ENCODE assay signal across 13 mouse cellular contexts in genomic region chr9:46909412-46910013, GRCm38 (mm10).
DNase-seq lines count a peak whose midpoint lies in the region; ATAC-seq and TF ChIP-seq lines count a peak whose summit lies in the region.
"Had no signal": no experiment of that assay in that cellular context is flagged by ENCODE, and none has a peak within 500 bp of the region (broad histone marks: within the 10 kb centered on the region; RNA-seq: fewer than 3 reads in every experiment).

No protein-coding gene starts in this region.

- intact Hi-C loops in gastrocnemius, postnatal 14 days (cut with DNase I; ENCODE audit: low total_unique reads), result no loop called here

- H3K27me3 ChIP-seq in forebrain, postnatal 0 days (ENCODE audit: insufficient read depth, low read length), result no peaks in the 10 kb centered on the region
- H3K27me3 ChIP-seq in forebrain, embryonic 12.5 days, result peaks cover 10% of the 10 kb centered on the region; the same call in 1 of the 2 replicates
- no peaks in the 10 kb centered on the region for H3K27me3 ChIP-seq in lung, embryonic 16.5 days (ENCODE audit: control insufficient read depth, insufficient read depth, low read depth, low read length)
- H3K27me3 ChIP-seq: megakaryocyte, embryonic 14.5 days; neural tube, embryonic 12.5 days had no signal

- ATAC-seq in forebrain, postnatal 0 days, result no peak
- ATAC-seq in forebrain, embryonic 12.5 days (ENCODE audit: low FRiP score), result no peak
- peak; percentile 56 for ATAC-seq in lung, embryonic 16.5 days (ENCODE audit: low read depth)
- ATAC-seq in megakaryocyte-erythroid progenitor cell, adult 5-6 weeks (replicated peaks; ENCODE audit: low FRiP score, low TSS enrichment, poor library complexity, severe bottlenecking), result no peak

- no peak overlapping the region for H3K9ac ChIP-seq in forebrain, postnatal 0 days
- H3K9ac ChIP-seq in forebrain, embryonic 12.5 days, result no peak overlapping the region
- no peak overlapping the region for H3K9ac ChIP-seq in lung, embryonic 16.5 days (ENCODE audit: low read length)
- H3K9ac ChIP-seq: neural tube, embryonic 12.5 days had no signal

- H3K27ac ChIP-seq in forebrain, postnatal 0 days (ENCODE audit: low read depth, low read length), result no peak overlapping the region
- no peak overlapping the region for H3K27ac ChIP-seq in forebrain, embryonic 12.5 days
- no peak overlapping the region for H3K27ac ChIP-seq in lung, embryonic 16.5 days (ENCODE audit: low read length)
- H3K27ac ChIP-seq: neural tube, embryonic 12.5 days had no signal

- WGBS in forebrain, postnatal 0 days, result 29% methylated on average over 6 of the region's 6 CpGs
- WGBS in forebrain, embryonic 12.5 days, result 56% methylated on average over 6 of the region's 6 CpGs
- 22% methylated on average over 6 of the region's 6 CpGs for WGBS in lung, embryonic 16.5 days

- H3K9me3 ChIP-seq in forebrain, postnatal 0 days (ENCODE audit: low read length), result no peaks in the 10 kb centered on the region
- no peaks in the 10 kb centered on the region for H3K9me3 ChIP-seq in forebrain, embryonic 12.5 days
- H3K9me3 ChIP-seq in lung, embryonic 16.5 days (ENCODE audit: control insufficient read depth, low read length), result no peaks in the 10 kb centered on the region
- H3K9me3 ChIP-seq: neural tube, embryonic 12.5 days had no signal

- no peak overlapping the region for H3K4me3 ChIP-seq in forebrain, postnatal 0 days (ENCODE audit: low read depth, low read length)
- no peak overlapping the region for H3K4me3 ChIP-seq in forebrain, embryonic 12.5 days (replicated peaks)
- no peak overlapping the region for H3K4me3 ChIP-seq in lung, embryonic 16.5 days (ENCODE audit: low read length)
- H3K4me3 ChIP-seq: megakaryocyte, embryonic 14.5 days; neural tube, embryonic 12.5 days had no signal

- no peak for TF ChIP-seq CTCF in forebrain, postnatal 0 days (IDR thresholded peaks at IDR 0.05; ENCODE audit: low read depth)

- H3K4me1 ChIP-seq in forebrain, postnatal 0 days (ENCODE audit: insufficient read depth), result 0 out of 2 replicates have a peak, but pooled peaks cover 2% of the 10 kb centered on the region
- peaks cover 11% of the 10 kb centered on the region; the same call in 1 of the 2 replicates for H3K4me1 ChIP-seq in forebrain, embryonic 12.5 days
- peaks cover 5% of the 10 kb centered on the region; the same call in 1 of the 2 replicates for H3K4me1 ChIP-seq in lung, embryonic 16.5 days (replicated peaks; ENCODE audit: control insufficient read depth, insufficient read depth, low read length)
- H3K4me1 ChIP-seq: megakaryocyte, embryonic 14.5 days; neural tube, embryonic 12.5 days had no signal

- no peak overlapping the region for H3K4me2 ChIP-seq in forebrain, postnatal 0 days (ENCODE audit: low read depth)
- H3K4me2 ChIP-seq in forebrain, embryonic 12.5 days, result no peak overlapping the region
- no peak overlapping the region for H3K4me2 ChIP-seq in lung, embryonic 16.5 days (ENCODE audit: low read depth, low read length)
- H3K4me2 ChIP-seq: neural tube, embryonic 12.5 days had no signal

- no peaks in the 10 kb centered on the region for H3K36me3 ChIP-seq in forebrain, postnatal 0 days (ENCODE audit: insufficient read depth)
- no peaks in the 10 kb centered on the region for H3K36me3 ChIP-seq in forebrain, embryonic 12.5 days (replicated peaks)
- no peaks in the 10 kb centered on the region for H3K36me3 ChIP-seq in lung, embryonic 16.5 days (ENCODE audit: control insufficient read depth, insufficient read depth, low read length)
- H3K36me3 ChIP-seq: neural tube, embryonic 12.5 days had no signal

- peak; percentile 39 for DNase-seq in forebrain, postnatal 0 days
- DNase-seq in lung, postnatal 4 days, result no peak
- DNase-seq in frontal cortex, postnatal 36 days (ENCODE audit: low spot score in 2 of 2), result peak; percentile 17 to 31
- DNase-seq in right cerebral cortex, postnatal 14 days, result peak; percentile 32
- DNase-seq in gastrocnemius, postnatal 14 days, result no peak
- DNase-seq: cerebellum, postnatal 36 days; gastrocnemius, postnatal 25 days; kidney, postnatal 14 days had no signal

Comparison
In these comparisons a context has a peak if more than half of its experiments do, and no peak if none do; other contexts are left out.
1. DNase-seq: peak in forebrain, postnatal 0 days (single experiment), frontal cortex, postnatal 36 days (2 of 2) and right cerebral cortex, postnatal 14 days (single experiment); none in lung, postnatal 4 days (0 of 2) and gastrocnemius, postnatal 14 days (single experiment).